Mouse (Mus musculus) liver, adult 2 months (tissue): ENCODE measurements around the gene Scgb1c1.

ENCODE experiments used
- CTCF ChIP-seq: fragments of 200-500 bp; IDR thresholded peaks from 2 replicates; pipeline ENCODE4 v1.5.1; 2011; ENCODE audit warnings: low read depth, low read length, control low read depth
- POLR2A ChIP-seq: fragments of 200-500 bp; IDR thresholded peaks from 2 replicates; pipeline ENCODE4 v1.6.1; 2011; ENCODE audit warnings: low read length, control low read depth; ENCODE audit not compliant: insufficient read depth; ENCODE audit errors: extremely low read depth

GRCm38 (mm10) chr7:140860728-140861127 is 15.4 kb downstream of the Scgb1c1 start:
- TF ChIP-seq CTCF (no peak), POLR2A (no peak)
